Mouse (Mus musculus): ENCODE measurements around the gene Ssh2. TPM values are rescaled to one million over a fixed set of nuclear protein-coding genes. Genes with fewer than 3 reads are reported as not detected.
A peak's percentile ranks its signal among the peaks of the same experiment; 100 is the strongest.

Ssh2 gene
- polyA plus RNA-seq, 1 experiment from 2014 or later = 13.0 TPM

- no peak overlapping the region for H3K27ac ChIP-seq (ENCODE audit: low read depth, low read length)
- H3K9me3 ChIP-seq (ENCODE audit: control insufficient read depth, low read length) = no peaks in the 10 kb centered on the region
- 90% methylated on average over 1 of the region's 1 CpGs for WGBS
- no peak overlapping the region for H3K4me2 ChIP-seq
- ATAC-seq (ENCODE audit: low FRiP score) (no peak), DNase-seq (ENCODE audit: low spot score, missing footprints) (peak; percentile 21)
- H3K36me3 ChIP-seq (ENCODE audit: control insufficient read depth, insufficient read depth, low read length) = no peaks in the 10 kb centered on the region
- H3K9ac ChIP-seq (ENCODE audit: low read length) = no peak overlapping the region
- peaks cover 6% of the 10 kb centered on the region; the same call in 1 of the 2 replicates for H3K4me1 ChIP-seq (ENCODE audit: control insufficient read depth, insufficient read depth, low read length)
- no peaks in the 10 kb centered on the region for H3K27me3 ChIP-seq (ENCODE audit: control insufficient read depth, insufficient read depth, low read length)
- no peak overlapping the region for H3K4me3 ChIP-seq (ENCODE audit: low read depth, low read length)
Observed at GRCm38 (mm10) chr11:77214142-77214692, 1.9 kb upstream of the Ssh2 start.

DNA sequence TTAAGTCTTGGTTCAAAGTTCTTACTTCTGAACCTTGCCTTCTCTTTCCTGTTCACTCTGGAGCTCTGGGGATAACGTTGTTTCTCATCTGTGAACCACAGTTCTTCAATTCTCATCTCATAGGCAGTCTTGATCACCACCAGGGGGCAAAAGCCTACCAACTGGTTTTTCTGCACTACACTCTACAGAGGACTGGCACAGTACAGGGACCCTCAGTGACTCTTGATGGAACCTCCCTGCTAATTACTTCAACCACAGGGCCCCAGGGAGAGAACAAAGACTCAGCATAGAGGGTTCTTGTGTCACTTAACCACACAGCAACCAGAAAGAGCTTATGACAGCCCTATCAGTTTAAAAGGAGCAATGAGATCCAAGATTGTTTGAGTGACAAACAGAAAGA, 1.3 kb upstream of the Ssh2 start:
- no peak; the same call in 1 of the 2 replicates for ATAC-seq (ENCODE audit: low FRiP score)
- no peak overlapping the region for H3K4me3 ChIP-seq (ENCODE audit: low read depth, low read length)

GRCm38 (mm10) chr11:77215483-77215882, 604 bp upstream of the Ssh2 start:
- Histone ChIP-seq H3K9ac (ENCODE audit: low read length) (peak overlapping the region; percentile 95), H3K36me3 (ENCODE audit: control insufficient read depth, insufficient read depth, low read length) (no peaks in the 10 kb centered on the region), H3K4me3 (ENCODE audit: low read depth, low read length) (peak overlapping the region; percentile 87), H3K27me3 (ENCODE audit: control insufficient read depth, insufficient read depth, low read length) (no peaks in the 10 kb centered on the region), H3K9me3 (ENCODE audit: control insufficient read depth, low read length) (no peaks in the 10 kb centered on the region), H3K4me1 (ENCODE audit: control insufficient read depth, insufficient read depth, low read length) (peaks cover 6% of the 10 kb centered on the region; the same call in 1 of the 2 replicates), H3K4me2 (peak overlapping the region; percentile 61), H3K27ac (ENCODE audit: low read depth, low read length) (peak overlapping the region; percentile 97)
- under 1% methylated on average over 11 of the region's 11 CpGs for WGBS
- DNase-seq (ENCODE audit: low spot score, missing footprints) = no peak
- peak; percentile 49 for ATAC-seq (ENCODE audit: low FRiP score)

More for the DNA sequence above, 1.3 kb upstream of the Ssh2 start:
- H3K36me3 ChIP-seq (ENCODE audit: control insufficient read depth, insufficient read depth, low read length) = no peaks in the 10 kb centered on the region
- WGBS = 0% methylated on average over 1 of the region's 1 CpGs
- H3K4me2 ChIP-seq = no peak overlapping the region
- no peak overlapping the region for H3K27ac ChIP-seq (ENCODE audit: low read depth, low read length)
- no peak overlapping the region for H3K9ac ChIP-seq (ENCODE audit: low read length)
- peak; percentile 90 for DNase-seq (ENCODE audit: low spot score, missing footprints)
- no peaks in the 10 kb centered on the region for H3K9me3 ChIP-seq (ENCODE audit: control insufficient read depth, low read length)
- no peaks in the 10 kb centered on the region for H3K27me3 ChIP-seq (ENCODE audit: control insufficient read depth, insufficient read depth, low read length)
- peaks cover 6% of the 10 kb centered on the region; the same call in 1 of the 2 replicates for H3K4me1 ChIP-seq (ENCODE audit: control insufficient read depth, insufficient read depth, low read length)

DNA sequence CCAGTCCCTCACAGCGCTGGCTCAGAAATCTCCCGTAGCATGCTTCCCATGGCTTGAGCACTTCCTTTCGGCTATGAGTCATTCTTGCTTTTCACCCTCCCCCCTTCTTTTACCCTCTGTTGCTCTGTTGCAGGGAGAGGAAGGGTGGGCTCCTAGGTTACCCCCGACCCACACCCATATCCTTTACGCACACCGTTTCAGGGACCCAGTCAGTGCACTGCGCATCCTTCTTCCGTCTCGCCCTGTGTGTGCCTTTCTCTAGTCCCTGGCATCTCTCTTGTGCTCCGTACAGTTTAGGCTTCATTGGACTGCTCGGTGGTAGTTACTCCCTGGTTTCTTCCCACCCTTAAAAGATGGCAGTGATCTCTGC, 659 bp downstream of the Ssh2 start:
- WGBS = 0% methylated on average over 11 of the region's 11 CpGs
- Histone ChIP-seq H3K4me3 (ENCODE audit: low read depth, low read length) (peak overlapping the region; percentile 87), H3K27ac (ENCODE audit: low read depth, low read length) (peak overlapping the region; percentile 97), H3K36me3 (ENCODE audit: control insufficient read depth, insufficient read depth, low read length) (no peaks in the 10 kb centered on the region), H3K9me3 (ENCODE audit: control insufficient read depth, low read length) (no peaks in the 10 kb centered on the region), H3K27me3 (ENCODE audit: control insufficient read depth, insufficient read depth, low read length) (no peaks in the 10 kb centered on the region), H3K4me2 (peak overlapping the region; percentile 61), H3K9ac (ENCODE audit: low read length) (peak overlapping the region; percentile 95), H3K4me1 (ENCODE audit: control insufficient read depth, insufficient read depth, low read length) (peaks cover 6% of the 10 kb centered on the region; the same call in 1 of the 2 replicates)
- ATAC-seq (ENCODE audit: low FRiP score) (peak; percentile 59), DNase-seq (ENCODE audit: low spot score, missing footprints) (peak; percentile 95)

DNA sequence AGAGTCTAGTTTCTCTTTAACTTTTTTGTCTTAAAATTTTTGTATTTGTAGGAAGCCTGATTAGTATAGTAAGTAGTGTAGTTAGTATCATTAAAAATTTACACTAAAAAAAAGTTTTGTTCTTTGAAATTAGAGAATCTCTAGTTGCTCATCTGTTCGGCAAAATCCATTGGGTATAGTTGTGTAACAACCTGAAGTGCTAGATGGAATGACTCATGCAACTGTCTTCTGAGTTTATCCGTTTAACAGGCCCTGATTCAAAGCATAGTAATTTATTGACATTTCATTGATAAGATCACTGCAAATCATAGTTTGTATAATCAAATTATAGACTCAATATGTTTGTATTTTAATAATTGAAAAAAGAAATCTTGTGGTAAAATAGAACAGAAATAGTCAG, 14.7 kb downstream of the Ssh2 start:
- Histone ChIP-seq H3K4me3 (ENCODE audit: low read depth, low read length) (no peak overlapping the region), H3K4me1 (ENCODE audit: control insufficient read depth, insufficient read depth, low read length) (no peaks in the 10 kb centered on the region), H3K36me3 (ENCODE audit: control insufficient read depth, insufficient read depth, low read length) (no peaks in the 10 kb centered on the region), H3K9ac (ENCODE audit: low read length) (no peak overlapping the region), H3K9me3 (ENCODE audit: control insufficient read depth, low read length) (no peaks in the 10 kb centered on the region), H3K27me3 (ENCODE audit: control insufficient read depth, insufficient read depth, low read length) (no peaks in the 10 kb centered on the region), H3K4me2 (no peak overlapping the region), H3K27ac (ENCODE audit: low read depth, low read length) (no peak overlapping the region)
- no peak for DNase-seq (ENCODE audit: low spot score, missing footprints)
- 83% methylated on average over 2 of the region's 2 CpGs for WGBS
- no peak for ATAC-seq (ENCODE audit: low FRiP score)

DNA sequence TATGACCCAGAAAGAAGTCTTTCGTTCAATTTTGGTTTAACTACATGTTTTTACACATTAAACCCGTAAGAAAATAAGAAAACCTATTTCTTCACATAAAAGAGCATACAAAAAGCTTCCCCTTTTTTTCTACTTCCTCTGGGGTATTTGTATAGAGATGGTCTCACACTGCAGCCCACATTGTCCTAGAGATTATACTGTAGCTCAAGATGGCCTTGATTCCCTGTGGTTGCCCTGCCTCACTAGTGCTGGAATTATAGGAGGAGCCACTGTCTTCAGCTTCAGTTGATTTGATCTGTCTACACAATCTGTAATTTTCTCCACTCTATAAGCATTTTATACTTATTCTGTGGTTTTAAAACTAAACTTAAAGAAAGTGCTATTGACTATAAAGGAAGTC, 15.4 kb downstream of the Ssh2 start:
- Histone ChIP-seq H3K27ac (ENCODE audit: low read depth, low read length) (no peak overlapping the region), H3K9ac (ENCODE audit: low read length) (no peak overlapping the region), H3K4me1 (ENCODE audit: control insufficient read depth, insufficient read depth, low read length) (no peaks in the 10 kb centered on the region), H3K4me3 (ENCODE audit: low read depth, low read length) (no peak overlapping the region), H3K27me3 (ENCODE audit: control insufficient read depth, insufficient read depth, low read length) (no peaks in the 10 kb centered on the region), H3K4me2 (no peak overlapping the region), H3K36me3 (ENCODE audit: control insufficient read depth, insufficient read depth, low read length) (no peaks in the 10 kb centered on the region), H3K9me3 (ENCODE audit: control insufficient read depth, low read length) (no peaks in the 10 kb centered on the region)
- DNase-seq (ENCODE audit: low spot score, missing footprints) (no peak), ATAC-seq (ENCODE audit: low FRiP score) (no peak)
- WGBS = 91% methylated on average over 2 of the region's 2 CpGs

GRCm38 (mm10) chr11:77235267-77235666, 19.2 kb downstream of the Ssh2 start:
- no peak overlapping the region for H3K9ac ChIP-seq (ENCODE audit: low read length)
- no peaks in the 10 kb centered on the region for H3K36me3 ChIP-seq (ENCODE audit: control insufficient read depth, insufficient read depth, low read length)
- no peaks in the 10 kb centered on the region for H3K27me3 ChIP-seq (ENCODE audit: control insufficient read depth, insufficient read depth, low read length)
- ATAC-seq (ENCODE audit: low FRiP score) (no peak), DNase-seq (ENCODE audit: low spot score, missing footprints) (no peak)
- 100% methylated on average over 1 of the region's 1 CpGs for WGBS
- no peaks in the 10 kb centered on the region for H3K9me3 ChIP-seq (ENCODE audit: control insufficient read depth, low read length)
- no peaks in the 10 kb centered on the region for H3K4me1 ChIP-seq (ENCODE audit: control insufficient read depth, insufficient read depth, low read length)
- no peak overlapping the region for H3K4me2 ChIP-seq
- H3K27ac ChIP-seq (ENCODE audit: low read depth, low read length) = no peak overlapping the region
- H3K4me3 ChIP-seq (ENCODE audit: low read depth, low read length) = no peak overlapping the region

DNA sequence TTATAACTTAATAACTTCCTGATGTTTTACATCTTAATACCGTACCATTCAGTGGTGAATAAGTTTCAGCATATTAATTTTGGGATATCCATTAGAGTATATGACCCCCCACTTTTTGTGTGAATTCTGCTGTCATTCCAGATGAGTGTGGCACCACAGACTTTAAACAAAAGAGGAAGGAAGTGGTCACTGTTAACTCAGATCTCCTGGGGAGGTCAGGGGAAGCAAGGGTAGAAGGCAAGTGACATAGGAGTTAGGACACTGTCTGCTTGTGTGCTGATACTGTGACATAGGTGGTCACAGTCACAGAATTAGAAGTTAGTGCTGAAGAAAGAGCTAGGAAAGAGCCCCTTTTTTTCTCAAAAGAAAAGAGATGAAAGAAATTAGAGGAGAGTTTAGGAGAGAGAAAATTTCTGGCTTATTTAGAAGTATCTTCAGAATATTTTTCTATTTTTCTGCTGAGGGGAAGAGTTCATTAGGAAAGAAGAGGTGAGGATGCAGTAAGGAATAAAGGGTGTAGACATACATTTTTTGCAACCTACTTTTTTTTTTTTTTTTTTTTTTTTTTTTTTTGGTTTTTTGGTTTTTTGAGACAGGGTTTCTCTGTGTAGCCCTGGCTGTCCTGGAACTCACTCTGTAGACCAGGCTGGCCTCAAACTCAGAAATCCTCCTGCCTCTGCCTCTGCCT, 23.7 kb downstream of the Ssh2 start:
- Histone ChIP-seq H3K27me3 (ENCODE audit: control insufficient read depth, insufficient read depth, low read length) (no peaks in the 10 kb centered on the region), H3K4me2 (no peak overlapping the region), H3K4me1 (ENCODE audit: control insufficient read depth, insufficient read depth, low read length) (no peaks in the 10 kb centered on the region), H3K4me3 (ENCODE audit: low read depth, low read length) (no peak overlapping the region), H3K9ac (ENCODE audit: low read length) (no peak overlapping the region), H3K36me3 (ENCODE audit: control insufficient read depth, insufficient read depth, low read length) (no peaks in the 10 kb centered on the region), H3K9me3 (ENCODE audit: control insufficient read depth, low read length) (no peaks in the 10 kb centered on the region), H3K27ac (ENCODE audit: low read depth, low read length) (no peak overlapping the region)
- ATAC-seq (ENCODE audit: low FRiP score) (no peak), DNase-seq (ENCODE audit: low spot score, missing footprints) (no peak)
- 93% methylated on average over 1 of the region's 1 CpGs for WGBS

DNA sequence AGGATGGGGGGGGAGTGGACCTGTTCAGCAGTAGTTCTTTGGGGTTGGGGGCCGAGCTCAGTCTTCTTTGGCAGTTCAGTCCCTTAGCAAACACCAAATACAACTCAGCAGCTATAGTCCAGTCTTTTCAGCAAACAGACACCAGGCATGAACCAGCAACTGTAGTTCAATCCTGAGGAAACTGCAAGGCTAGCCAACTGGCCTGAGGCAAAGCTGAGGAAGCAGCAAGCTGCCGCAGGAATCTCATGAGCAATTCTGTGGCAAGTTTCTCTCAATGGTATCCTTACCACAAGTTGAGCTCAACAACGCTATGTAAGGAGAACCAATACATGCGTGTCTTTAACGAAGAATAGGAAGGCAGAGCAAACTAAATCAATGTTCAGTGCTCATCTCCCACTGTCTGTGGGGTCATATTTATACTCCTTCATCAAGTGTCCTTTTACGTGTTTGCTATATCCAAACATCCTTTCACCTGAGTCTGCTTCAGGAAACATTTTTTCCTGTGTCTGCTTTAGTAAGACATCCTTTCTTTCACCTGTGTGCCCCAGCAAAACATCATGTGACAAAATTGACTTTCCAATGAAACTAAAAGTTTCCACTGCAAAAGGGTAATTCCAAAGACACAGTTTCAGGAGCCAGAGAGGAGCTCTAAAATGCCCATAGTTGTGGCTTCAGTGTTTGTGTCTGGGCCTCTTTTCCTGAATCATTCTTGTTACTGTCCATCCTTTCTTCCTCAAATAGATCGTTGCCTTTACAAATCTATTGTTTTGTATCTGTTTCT, 24.6 kb downstream of the Ssh2 start:
- H3K27me3 ChIP-seq (ENCODE audit: control insufficient read depth, insufficient read depth, low read length) = no peaks in the 10 kb centered on the region
- no peaks in the 10 kb centered on the region for H3K4me1 ChIP-seq (ENCODE audit: control insufficient read depth, insufficient read depth, low read length)
- H3K4me2 ChIP-seq = no peak overlapping the region
- H3K9me3 ChIP-seq (ENCODE audit: control insufficient read depth, low read length) = no peaks in the 10 kb centered on the region
- H3K36me3 ChIP-seq (ENCODE audit: control insufficient read depth, insufficient read depth, low read length) = no peaks in the 10 kb centered on the region
- ATAC-seq (ENCODE audit: low FRiP score) (no peak), DNase-seq (ENCODE audit: low spot score, missing footprints) (no peak)
- H3K9ac ChIP-seq (ENCODE audit: low read length) = no peak overlapping the region
- no peak overlapping the region for H3K4me3 ChIP-seq (ENCODE audit: low read depth, low read length)
- WGBS = 93% methylated on average over 7 of the region's 7 CpGs
- no peak overlapping the region for H3K27ac ChIP-seq (ENCODE audit: low read depth, low read length)

All from midbrain, embryonic 11.5 days (tissue).